Mouse (Mus musculus) kidney, postnatal 25 days (tissue): ENCODE data around the gene Magea6.
"Not testable (repeated sequence)": the region's sequence is repeated elsewhere in the genome, so short reads cannot be mapped to it uniquely, and the experiment has no call there.

Source experiments
- DNase-seq, 2 experiments: peaks; one replicate each; pipeline ENCODE4 v3.0.0; 2021; ENCODE audit warnings: mixed read lengths in 2 of 2

The Magea6 gene

DNA sequence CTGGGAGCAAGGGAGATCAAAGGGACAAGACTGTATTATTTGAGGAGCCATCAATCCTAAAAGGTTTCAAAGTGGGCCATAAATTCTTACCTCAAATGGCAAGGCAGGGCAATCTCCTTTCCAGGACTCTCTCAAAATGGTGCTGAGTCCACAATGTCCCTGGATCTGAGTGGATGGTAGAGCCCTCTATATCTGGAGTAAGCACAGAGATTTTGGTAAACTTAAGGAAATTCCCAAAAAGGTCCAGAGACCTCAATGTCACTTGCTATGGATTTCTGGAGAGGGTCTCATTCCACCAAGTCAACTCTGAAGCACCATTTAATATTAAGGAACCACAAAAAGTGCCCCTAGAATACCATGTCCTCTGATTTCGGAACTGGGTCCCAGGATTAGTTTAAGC, at the start of gene Magea6:
Magea6 (minus strand) TSS at position 101 of the 400 bp plus-strand sequence.
- not testable (repeated sequence) for DNase-seq

DNA sequence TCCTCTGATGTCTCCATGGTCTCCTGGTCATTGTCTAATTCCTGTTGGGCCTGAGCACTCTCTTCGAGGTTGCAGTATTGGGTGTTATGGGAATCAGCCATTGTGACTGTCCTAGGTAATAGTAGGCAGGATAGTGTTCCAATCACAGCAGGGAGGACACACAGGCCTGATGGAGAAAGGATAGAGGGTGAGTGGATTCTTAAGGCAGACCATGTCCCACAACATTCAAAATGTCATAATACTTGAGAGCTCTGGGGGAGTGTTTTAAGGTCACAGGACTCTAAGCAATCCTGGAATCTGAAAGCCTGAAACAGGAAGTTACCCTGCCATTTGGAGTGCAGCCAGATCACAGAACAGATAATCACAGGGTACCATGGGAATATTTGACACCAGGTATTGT, 13.6 kb upstream of the Magea6 start, which contains the start of gene Magea3:
Magea3 (minus strand) TSS at position 101 of the 400 bp plus-strand sequence.
- DNase-seq = not testable (repeated sequence)

DNA sequence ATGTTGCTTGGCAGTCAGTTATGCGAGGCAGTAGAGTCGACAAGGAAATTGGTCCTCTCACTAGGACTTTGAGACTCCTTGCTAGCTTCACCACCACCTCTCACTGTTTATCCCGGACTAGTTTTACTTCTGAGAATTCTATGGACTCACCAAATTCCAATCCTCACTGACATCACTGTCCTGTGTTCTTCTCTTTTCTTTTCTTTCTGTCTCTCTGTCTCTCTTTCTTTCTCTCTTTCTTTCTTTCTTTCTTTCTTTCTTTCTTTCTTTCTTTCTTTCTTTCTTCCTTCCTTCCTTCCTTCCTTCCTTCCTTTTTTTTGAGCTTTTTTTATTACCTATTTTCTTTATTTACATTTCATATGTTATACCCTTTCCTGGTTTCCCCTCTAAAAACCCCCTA, 45.6 kb downstream of the Magea6 start, which contains the start of gene Cldn34b1:
Cldn34b1 (minus strand) TSS at position 101 of the 400 bp plus-strand sequence.
- not testable (repeated sequence) for DNase-seq
